Mouse (Mus musculus): ENCODE results near the gene Gm10644. TPM values are rescaled to one million over a fixed set of nuclear protein-coding genes. Genes with fewer than 3 reads are reported as not detected.
A peak's percentile ranks its signal among the peaks of the same experiment; 100 is the strongest.
"Not testable (repeated sequence)": the region's sequence is repeated elsewhere in the genome, so short reads cannot be mapped to it uniquely, and the experiment has no call there.

Gm10644 gene
- polyA plus RNA-seq, 1 experiment from 2014 or later: 0.93 TPM

DNA sequence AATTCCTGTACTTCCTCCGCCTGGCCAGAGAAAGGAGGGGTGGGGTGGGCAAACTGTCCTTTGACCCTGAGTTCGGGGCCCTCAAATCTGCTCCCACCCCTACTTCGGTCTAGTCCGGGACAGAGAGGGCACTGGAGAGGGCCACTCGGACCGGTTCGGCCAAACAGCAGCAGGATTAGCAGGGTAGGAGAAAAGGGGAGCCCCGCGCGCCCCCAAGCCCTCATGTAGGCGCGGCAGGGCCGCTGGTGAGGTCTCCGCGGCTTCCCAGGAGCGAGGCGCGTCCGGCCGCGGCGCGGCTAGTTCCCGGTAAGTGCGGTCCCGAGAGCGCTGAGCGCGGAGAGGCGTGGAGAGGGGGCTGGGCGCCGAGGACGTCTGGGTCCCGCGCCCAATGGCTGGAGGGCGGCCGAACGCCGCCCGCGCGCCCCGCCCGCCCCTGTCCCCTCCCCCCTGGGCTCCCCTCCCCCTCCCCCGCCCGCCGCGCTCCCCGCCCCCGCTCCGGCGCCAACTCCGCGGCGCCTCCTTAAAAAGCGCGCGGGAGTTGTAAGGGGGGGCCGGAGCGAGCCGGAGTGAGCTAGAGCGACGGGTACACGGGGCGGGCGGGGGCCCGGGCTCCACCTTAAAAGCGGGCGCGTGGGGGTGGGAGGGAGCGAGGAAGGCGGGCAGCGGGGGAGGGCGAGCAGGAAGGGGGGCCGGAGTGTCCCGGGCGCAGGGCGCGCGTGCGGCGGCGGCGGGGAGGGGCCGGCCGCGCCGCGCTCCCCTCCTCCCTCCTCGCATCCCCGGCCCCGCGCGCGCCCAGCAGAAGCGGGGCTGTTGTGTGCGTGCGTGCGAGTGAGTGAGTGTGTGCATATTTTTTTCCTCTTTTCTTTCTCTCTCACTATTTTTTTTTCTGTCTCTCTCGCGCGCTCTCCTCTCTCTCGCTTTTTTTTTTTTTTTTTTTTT, 41.8 kb upstream of the Gm10644 start:
- Histone ChIP-seq H3K27ac (peak overlapping the region; percentile 93), H3K36me3 (peaks cover 24% of the 10 kb centered on the region), H3K4me1 (replicated peaks) (peaks cover 33% of the 10 kb centered on the region), H3K4me2 (peak overlapping the region; percentile 88), H3K27me3 (no peaks in the 10 kb centered on the region), H3K4me3 (peak overlapping the region; percentile 84), H3K9ac (peak overlapping the region; percentile 89), H3K9me3 (replicated peaks) (no peaks in the 10 kb centered on the region)
- WGBS: under 1% methylated on average over 57 of the region's 103 CpGs
- peak; percentile 85 for ATAC-seq (replicated peaks; ENCODE audit: insufficient number of reproducible peaks, insufficient read depth, low FRiP score, low read depth)

DNA sequence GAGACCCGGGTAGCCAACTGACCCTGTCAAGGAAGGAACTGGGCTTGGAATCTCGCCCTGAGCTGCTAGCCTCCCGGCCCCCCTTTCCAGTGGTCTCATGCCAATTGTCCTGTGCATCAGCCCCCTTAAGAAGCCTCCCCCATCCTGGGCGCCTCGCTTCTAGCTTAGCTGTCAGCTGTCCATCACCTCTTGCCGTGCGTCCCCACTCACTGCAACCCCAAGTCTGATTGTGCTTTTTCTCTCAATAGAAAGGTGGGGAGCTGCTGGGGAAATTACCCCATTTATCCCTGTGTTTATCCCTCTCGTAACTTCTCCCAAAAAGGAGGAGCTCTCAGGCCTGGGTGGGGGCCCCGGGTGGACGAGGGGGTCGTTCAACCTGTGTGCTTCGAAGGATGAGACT, 41.0 kb upstream of the Gm10644 start:
- Histone ChIP-seq H3K9ac (peak overlapping the region; percentile 89), H3K4me1 (replicated peaks) (peaks cover 25% of the 10 kb centered on the region), H3K36me3 (peaks cover 33% of the 10 kb centered on the region), H3K27ac (peak overlapping the region; percentile 93), H3K9me3 (replicated peaks) (no peaks in the 10 kb centered on the region), H3K4me2 (peak overlapping the region; percentile 88), H3K27me3 (no peaks in the 10 kb centered on the region), H3K4me3 (peak overlapping the region; percentile 84)
- ATAC-seq (replicated peaks; ENCODE audit: insufficient number of reproducible peaks, insufficient read depth, low FRiP score, low read depth): no peak
- WGBS: 25% methylated on average over 12 of the region's 12 CpGs

DNA sequence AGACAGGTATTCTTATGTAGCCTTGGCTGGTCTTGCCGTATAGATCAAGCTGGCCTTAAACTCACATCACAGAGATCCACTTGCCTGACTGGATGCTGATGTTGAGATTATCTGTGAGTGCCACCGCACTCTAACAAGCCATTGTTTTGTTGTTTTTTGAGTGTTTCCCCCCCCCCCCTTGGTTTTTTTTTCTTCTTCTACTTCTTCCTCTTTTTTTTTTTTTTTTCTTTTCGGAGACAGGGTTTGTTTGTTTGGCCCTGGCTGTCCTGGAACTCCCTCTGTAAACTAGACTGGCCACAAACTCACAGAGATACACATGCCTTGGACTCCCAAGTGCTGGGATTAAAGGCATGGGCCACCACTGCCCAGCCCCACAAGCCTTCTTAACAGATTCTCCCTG, 39.0 kb upstream of the Gm10644 start:
- H3K4me1 ChIP-seq (replicated peaks): peaks cover 16% of the 10 kb centered on the region
- WGBS: 87% methylated on average over 3 of the region's 3 CpGs
- H3K27me3 ChIP-seq: no peaks in the 10 kb centered on the region
- H3K4me2 ChIP-seq: no peak overlapping the region
- H3K9me3 ChIP-seq (replicated peaks): no peaks in the 10 kb centered on the region
- no peak overlapping the region for H3K27ac ChIP-seq
- no peak overlapping the region for H3K4me3 ChIP-seq
- peaks cover 50% of the 10 kb centered on the region for H3K36me3 ChIP-seq
- ATAC-seq (replicated peaks; ENCODE audit: insufficient number of reproducible peaks, insufficient read depth, low FRiP score, low read depth): no peak
- no peak overlapping the region for H3K9ac ChIP-seq

DNA sequence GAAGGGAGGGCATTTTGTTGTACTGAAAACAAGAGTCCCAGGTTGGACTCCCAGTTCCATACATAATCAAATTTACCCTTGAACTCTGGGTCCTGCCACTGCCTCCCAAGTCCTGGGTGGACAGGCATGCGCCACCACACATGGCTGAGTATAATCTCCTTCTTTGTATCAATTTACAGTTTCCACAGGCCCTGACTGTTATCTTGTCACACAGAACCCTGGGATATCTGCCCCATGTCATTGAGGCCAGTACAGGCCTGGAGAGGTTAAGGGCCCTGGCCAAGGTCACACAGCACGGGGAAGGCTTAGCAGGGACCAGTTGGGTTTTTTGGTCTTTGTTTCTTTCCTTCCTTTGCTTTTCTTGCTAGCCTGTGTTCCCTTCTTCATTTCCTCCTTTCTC, 37.5 kb upstream of the Gm10644 start:
- 77% methylated on average over 2 of the region's 2 CpGs for WGBS
- H3K9me3 ChIP-seq (replicated peaks): no peaks in the 10 kb centered on the region
- H3K4me3 ChIP-seq: no peak overlapping the region
- no peak for ATAC-seq (replicated peaks; ENCODE audit: insufficient number of reproducible peaks, insufficient read depth, low FRiP score, low read depth)
- no peak overlapping the region for H3K27ac ChIP-seq
- H3K4me1 ChIP-seq (replicated peaks): peaks cover 9% of the 10 kb centered on the region
- H3K9ac ChIP-seq: no peak overlapping the region
- peaks cover 65% of the 10 kb centered on the region for H3K36me3 ChIP-seq
- H3K4me2 ChIP-seq: no peak overlapping the region
- no peaks in the 10 kb centered on the region for H3K27me3 ChIP-seq

DNA sequence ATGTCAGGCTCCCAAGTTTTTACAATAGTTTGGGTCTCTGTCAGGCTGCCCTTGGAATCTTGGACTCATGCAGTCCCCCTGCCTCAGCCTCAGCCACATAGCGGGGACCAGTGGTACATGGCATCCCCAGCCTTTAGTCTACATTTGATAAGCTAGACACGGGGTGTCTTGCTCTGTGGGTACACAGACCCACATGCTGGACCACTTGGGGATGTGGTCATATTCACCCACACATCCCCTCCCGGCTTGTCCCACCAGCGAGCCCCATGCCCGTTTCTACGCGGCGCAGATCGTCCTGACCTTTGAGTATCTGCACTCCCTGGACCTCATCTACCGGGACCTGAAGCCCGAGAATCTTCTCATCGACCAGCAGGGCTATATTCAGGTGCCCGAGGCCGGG, 35.2 kb upstream of the Gm10644 start:
- Histone ChIP-seq H3K27ac (no peak overlapping the region), H3K27me3 (no peaks in the 10 kb centered on the region), H3K4me3 (no peak overlapping the region), H3K36me3 (peaks cover 85% of the 10 kb centered on the region), H3K4me2 (no peak overlapping the region), H3K9me3 (replicated peaks) (no peaks in the 10 kb centered on the region), H3K9ac (no peak overlapping the region), H3K4me1 (replicated peaks) (no peaks in the 10 kb centered on the region)
- no peak for ATAC-seq (replicated peaks; ENCODE audit: insufficient number of reproducible peaks, insufficient read depth, low FRiP score, low read depth)
- 90% methylated on average over 14 of the region's 14 CpGs for WGBS

DNA sequence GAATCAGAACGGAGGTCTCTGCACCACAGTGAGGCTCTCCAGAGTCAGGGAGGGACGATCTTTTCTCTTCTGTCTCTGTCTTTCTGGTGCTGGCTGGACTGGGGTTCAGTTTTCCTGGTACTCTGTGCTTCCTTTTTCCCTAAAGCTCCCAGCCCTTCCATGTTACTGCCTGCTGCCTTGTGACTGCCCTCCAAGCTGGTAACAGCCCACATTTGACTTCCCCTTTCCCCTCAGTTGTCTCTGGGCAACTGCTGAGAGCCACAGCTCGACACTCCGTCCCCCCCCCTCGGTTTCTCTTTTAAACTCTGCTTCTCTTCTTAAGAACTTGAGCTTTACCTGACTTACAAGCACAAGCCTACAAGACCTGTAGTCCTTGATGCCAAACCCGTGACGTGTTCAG, 34.2 kb upstream of the Gm10644 start:
- no peak overlapping the region for H3K27ac ChIP-seq
- H3K4me2 ChIP-seq: no peak overlapping the region
- no peak overlapping the region for H3K9ac ChIP-seq
- WGBS: 80% methylated on average over 7 of the region's 7 CpGs
- H3K9me3 ChIP-seq (replicated peaks): no peaks in the 10 kb centered on the region
- no peak for ATAC-seq (replicated peaks; ENCODE audit: insufficient number of reproducible peaks, insufficient read depth, low FRiP score, low read depth)
- H3K4me1 ChIP-seq (replicated peaks): no peaks in the 10 kb centered on the region
- no peaks in the 10 kb centered on the region for H3K27me3 ChIP-seq
- no peak overlapping the region for H3K4me3 ChIP-seq
- peaks cover 85% of the 10 kb centered on the region for H3K36me3 ChIP-seq

DNA sequence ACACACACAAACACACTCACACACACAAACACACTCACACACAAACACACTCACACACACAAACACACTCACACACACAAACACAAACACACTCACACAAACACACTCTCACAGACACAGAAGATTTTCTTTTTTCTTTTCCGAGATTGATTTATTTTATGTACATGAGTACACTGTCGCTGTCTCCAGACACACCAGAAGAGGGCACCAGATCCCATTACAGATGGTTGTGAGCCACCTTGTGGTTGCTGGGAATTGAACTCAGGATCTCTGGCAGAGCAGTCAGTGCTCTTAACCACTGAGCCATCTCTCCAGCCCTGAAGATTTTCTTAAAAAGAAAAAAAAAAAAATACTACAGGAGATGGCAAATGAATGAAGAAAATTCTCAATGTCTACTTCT, 28.2 kb upstream of the Gm10644 start:
- not testable (repeated sequence) for H3K27ac ChIP-seq; H3K4me2 ChIP-seq; H3K27me3 ChIP-seq; ATAC-seq (replicated peaks; ENCODE audit: insufficient number of reproducible peaks, insufficient read depth, low FRiP score, low read depth); H3K9ac ChIP-seq; H3K9me3 ChIP-seq (replicated peaks); H3K4me3 ChIP-seq
- Histone ChIP-seq H3K4me1 (replicated peaks) (peaks cover 27% of the 10 kb centered on the region), H3K36me3 (peaks cover 68% of the 10 kb centered on the region)
- WGBS: 96% methylated on average over 2 of the region's 2 CpGs

DNA sequence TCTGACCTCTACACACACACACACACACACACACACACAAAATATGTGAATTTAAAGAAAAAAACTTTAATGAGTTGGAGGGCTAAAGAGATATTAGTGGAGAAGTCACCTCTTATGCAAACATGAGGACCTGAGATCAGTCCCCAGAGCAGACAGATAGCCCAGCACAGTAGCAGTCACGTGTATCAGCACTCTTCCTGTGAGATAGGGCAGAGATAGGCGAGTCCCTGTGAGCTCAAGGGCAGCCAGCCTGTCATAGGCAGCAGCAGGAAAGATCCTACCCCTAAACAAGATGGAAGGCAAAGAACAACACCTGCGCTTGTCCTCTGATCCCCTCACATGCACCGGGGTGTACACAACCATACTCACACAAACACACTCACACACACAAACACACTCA, 27.4 kb upstream of the Gm10644 start:
- ATAC-seq (replicated peaks; ENCODE audit: insufficient number of reproducible peaks, insufficient read depth, low FRiP score, low read depth): no peak
- no peaks in the 10 kb centered on the region for H3K27me3 ChIP-seq
- peaks cover 60% of the 10 kb centered on the region for H3K36me3 ChIP-seq

DNA sequence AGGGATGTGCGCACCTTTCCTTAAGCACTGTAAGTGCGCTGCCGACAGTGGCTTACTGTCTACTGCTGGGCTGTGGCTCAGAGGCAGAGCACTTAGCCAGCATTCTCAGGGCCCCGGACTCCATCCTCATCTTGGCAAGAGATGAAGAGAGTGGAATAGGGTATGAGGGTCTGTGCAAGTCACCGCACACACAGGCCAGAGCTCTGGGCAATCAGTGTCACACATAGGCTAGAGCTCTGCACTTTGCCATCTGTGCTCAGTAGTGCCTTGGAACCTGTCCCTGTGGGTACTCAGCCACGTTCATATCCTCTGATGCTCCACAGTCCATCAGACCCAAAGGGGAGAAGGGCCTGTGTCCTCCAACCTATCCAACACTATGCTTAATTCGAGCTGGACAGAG, 26.5 kb upstream of the Gm10644 start:
- H3K9ac ChIP-seq: no peak overlapping the region
- H3K27me3 ChIP-seq: no peaks in the 10 kb centered on the region
- ATAC-seq (replicated peaks; ENCODE audit: insufficient number of reproducible peaks, insufficient read depth, low FRiP score, low read depth): no peak
- H3K4me2 ChIP-seq: no peak overlapping the region
- peaks cover 51% of the 10 kb centered on the region for H3K36me3 ChIP-seq
- WGBS: 89% methylated on average over 7 of the region's 7 CpGs
- H3K4me1 ChIP-seq (replicated peaks): peaks cover 44% of the 10 kb centered on the region
- no peak overlapping the region for H3K4me3 ChIP-seq
- H3K9me3 ChIP-seq (replicated peaks): no peaks in the 10 kb centered on the region
- peak overlapping the region; percentile 97 for H3K27ac ChIP-seq

More for the DNA sequence above, 27.4 kb upstream of the Gm10644 start:
- Histone ChIP-seq H3K4me2 (no peak overlapping the region), H3K9ac (no peak overlapping the region), H3K4me1 (replicated peaks) (peaks cover 35% of the 10 kb centered on the region), H3K4me3 (no peak overlapping the region), H3K27ac (no peak overlapping the region), H3K9me3 (replicated peaks) (no peaks in the 10 kb centered on the region)
- WGBS: 72% methylated on average over 4 of the region's 4 CpGs

DNA sequence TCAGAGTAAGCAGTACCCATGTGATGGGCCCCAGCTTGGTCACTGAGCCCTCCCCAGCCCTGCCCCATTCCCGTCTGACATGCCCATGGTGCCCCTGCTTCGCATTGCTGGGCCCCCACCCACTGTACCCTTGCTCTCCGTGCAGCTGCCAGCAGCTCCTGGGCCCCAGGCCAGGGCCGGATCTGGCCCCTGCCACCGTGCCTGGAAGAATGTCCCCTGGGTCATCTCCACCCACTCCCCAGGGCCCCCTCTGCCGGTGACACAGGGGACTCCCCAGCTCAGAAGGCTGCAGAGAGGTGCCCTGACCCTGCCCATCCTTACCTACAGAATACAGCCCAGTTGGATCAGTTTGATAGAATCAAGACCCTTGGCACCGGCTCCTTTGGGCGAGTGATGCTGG, 25.8 kb upstream of the Gm10644 start:
- peak overlapping the region; percentile 19; the same call in 1 of the 2 replicates for H3K4me2 ChIP-seq
- peak; percentile 77 for ATAC-seq (replicated peaks; ENCODE audit: insufficient number of reproducible peaks, insufficient read depth, low FRiP score, low read depth)
- peaks cover 50% of the 10 kb centered on the region for H3K4me1 ChIP-seq (replicated peaks)
- peak overlapping the region; percentile 97 for H3K27ac ChIP-seq
- no peaks in the 10 kb centered on the region for H3K27me3 ChIP-seq
- H3K9me3 ChIP-seq (replicated peaks): no peaks in the 10 kb centered on the region
- H3K36me3 ChIP-seq: peaks cover 44% of the 10 kb centered on the region
- H3K9ac ChIP-seq: peak overlapping the region; percentile 25; the same call in 1 of the 2 replicates
- no peak overlapping the region for H3K4me3 ChIP-seq
- WGBS: 57% methylated on average over 8 of the region's 8 CpGs

DNA sequence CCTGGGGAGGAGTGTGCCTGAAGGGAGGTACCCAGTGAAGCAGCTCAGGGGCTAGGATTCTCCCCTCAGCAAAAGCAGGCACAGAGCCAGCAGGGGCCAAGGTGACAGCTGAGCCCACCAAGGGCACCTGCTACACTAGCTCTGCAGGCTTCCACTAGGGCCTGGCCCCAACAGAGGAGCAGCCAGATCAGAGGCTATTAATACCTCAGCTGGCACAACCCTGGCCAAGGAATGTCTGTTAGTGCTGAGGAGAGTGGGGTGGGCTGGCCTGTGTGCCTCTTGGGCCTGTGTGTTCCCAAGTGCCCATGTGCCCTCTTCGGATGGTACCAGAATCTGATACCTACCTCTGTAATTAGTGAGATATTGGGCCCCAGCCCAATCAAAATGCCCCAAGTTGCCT, 25.2 kb upstream of the Gm10644 start:
- H3K4me3 ChIP-seq: no peak overlapping the region
- ATAC-seq (replicated peaks; ENCODE audit: insufficient number of reproducible peaks, insufficient read depth, low FRiP score, low read depth): peak; percentile 97
- H3K4me2 ChIP-seq: peak overlapping the region; percentile 26
- H3K9ac ChIP-seq: peak overlapping the region; percentile 26
- H3K4me1 ChIP-seq (replicated peaks): peaks cover 52% of the 10 kb centered on the region
- no peaks in the 10 kb centered on the region for H3K9me3 ChIP-seq (replicated peaks)
- H3K27me3 ChIP-seq: no peaks in the 10 kb centered on the region
- peak overlapping the region; percentile 97 for H3K27ac ChIP-seq
- peaks cover 40% of the 10 kb centered on the region for H3K36me3 ChIP-seq
- 38% methylated on average over 1 of the region's 1 CpGs for WGBS

DNA sequence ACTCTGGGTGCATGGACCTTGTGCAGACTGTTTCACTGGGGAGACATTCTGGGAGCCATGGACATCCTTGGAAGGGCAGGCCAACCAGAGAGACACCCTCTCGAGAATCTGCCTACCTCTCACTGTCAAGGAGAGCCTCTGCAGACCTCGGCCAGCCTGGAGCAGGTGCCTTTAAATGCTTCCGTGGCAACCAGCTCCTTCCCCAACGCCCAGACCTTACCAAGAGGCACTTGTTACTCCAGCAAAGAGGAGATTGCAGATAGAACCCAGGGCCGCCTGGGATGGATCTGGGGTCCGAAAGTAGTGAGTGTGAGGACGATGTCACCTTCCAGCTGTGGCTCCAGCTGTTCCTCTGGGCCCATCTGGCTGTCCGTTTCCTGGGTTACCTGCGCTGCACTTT, 23.2 kb upstream of the Gm10644 start:
- peak overlapping the region; percentile 38 for H3K4me2 ChIP-seq
- peak overlapping the region; percentile 97 for H3K27ac ChIP-seq
- 0 out of 2 replicates have a peak overlapping the region, but pooled peaks have one; percentile 3 for H3K4me3 ChIP-seq
- 64% methylated on average over 9 of the region's 9 CpGs for WGBS
- no peaks in the 10 kb centered on the region for H3K9me3 ChIP-seq (replicated peaks)
- H3K9ac ChIP-seq: 0 out of 2 replicates have a peak overlapping the region, but pooled peaks have one; percentile 5
- H3K4me1 ChIP-seq (replicated peaks): peaks cover 70% of the 10 kb centered on the region
- no peaks in the 10 kb centered on the region for H3K27me3 ChIP-seq
- ATAC-seq (replicated peaks; ENCODE audit: insufficient number of reproducible peaks, insufficient read depth, low FRiP score, low read depth): no peak
- peaks cover 23% of the 10 kb centered on the region for H3K36me3 ChIP-seq
